Mouse (Mus musculus): Measurements from ENCODE around the gene Vkorc1l1. TPM values are rescaled to one million over a fixed set of nuclear protein-coding genes. Genes with fewer than 3 reads are reported as not detected.

The Vkorc1l1 gene
- total RNA-seq, 2 experiments from 2014 or later, result 43.9 to 48.6 TPM

DNA sequence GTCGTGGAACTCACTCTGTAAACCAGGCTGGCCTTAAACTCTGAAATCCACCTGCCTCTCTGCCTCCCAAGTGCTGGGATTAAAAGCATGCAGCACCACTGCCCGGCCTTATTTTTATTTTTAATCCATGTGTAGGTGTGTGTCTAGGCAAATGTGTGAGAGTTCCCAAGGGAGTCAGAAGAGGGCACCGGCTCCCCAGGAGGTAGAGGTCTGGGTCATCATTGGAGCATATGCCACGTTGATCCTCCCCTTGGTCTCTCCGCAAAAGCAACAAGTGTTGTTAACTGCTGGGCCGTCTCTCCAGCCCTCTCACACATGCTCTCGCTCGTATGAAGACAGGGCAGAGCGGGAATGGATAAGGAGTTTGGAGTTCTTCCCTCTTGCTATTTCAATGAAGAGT is 23.0 kb upstream of the Vkorc1l1 start:
- Histone ChIP-seq H3K4me3 (no peak overlapping the region), H3K27ac (no peak overlapping the region)
- no peak for TF ChIP-seq CTCF (IDR thresholded peaks at IDR 0.05)
- DNase-seq (ENCODE audit: extremely low spot score in 1 of 2, low spot score in 2 of 2), result no peak
- intact Hi-C loops (cut with DNase I), result no loop called here

- DNase-seq (ENCODE audit: extremely low spot score in 1 of 2, low spot score in 2 of 2), result no peak
- no peak for TF ChIP-seq CTCF (IDR thresholded peaks at IDR 0.05)
- Histone ChIP-seq H3K27ac (no peak overlapping the region), H3K4me3 (no peak overlapping the region)
- intact Hi-C loops (cut with DNase I), result no loop called here
Measured at GRCm38 (mm10) chr5:129919320-129919719, 22.4 kb upstream of the Vkorc1l1 start.

GRCm38 (mm10) chr5:129921972-129922371 is 19.8 kb upstream of the Vkorc1l1 start:
- H3K4me3 ChIP-seq, result no peak overlapping the region
- intact Hi-C loops (cut with DNase I), result no loop called here

DNA sequence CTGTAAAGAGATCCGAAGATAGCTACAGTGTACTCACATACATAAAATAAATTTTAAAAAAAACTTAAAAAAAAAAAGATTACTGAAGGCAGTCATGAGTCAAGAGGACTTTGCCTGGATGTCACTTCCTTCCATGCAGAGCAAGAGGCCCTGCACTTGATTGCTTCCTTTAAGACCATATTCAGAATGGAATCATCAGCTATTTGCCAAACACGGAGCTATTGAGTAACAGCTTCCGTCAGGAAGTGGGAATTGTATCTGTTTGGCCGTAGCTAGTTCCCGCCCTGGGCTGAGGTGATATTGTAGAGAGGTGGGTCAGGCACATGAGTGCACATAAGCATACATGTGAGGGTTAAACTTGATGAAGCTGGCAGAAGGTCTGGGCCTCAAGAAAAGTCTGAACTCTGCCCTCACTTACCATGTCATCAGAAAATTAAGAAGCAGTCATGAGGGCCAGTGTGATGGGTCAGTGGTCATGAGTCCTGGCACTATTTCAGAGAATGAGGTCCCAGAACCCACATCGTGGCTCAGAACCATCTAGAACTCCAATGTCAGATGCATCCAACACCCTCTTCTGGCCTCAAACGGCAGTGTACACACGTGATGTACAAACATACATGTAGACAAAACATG is 16.8 kb upstream of the Vkorc1l1 start:
- H3K4me3 ChIP-seq, result no peak overlapping the region
- no peak for DNase-seq (ENCODE audit: extremely low spot score in 1 of 2, low spot score in 2 of 2)
- no peak for TF ChIP-seq CTCF (IDR thresholded peaks at IDR 0.05)
- intact Hi-C loops (cut with DNase I), result no loop called here
- no peak overlapping the region for H3K27ac ChIP-seq

More at GRCm38 (mm10) chr5:129921972-129922371, 19.8 kb upstream of the Vkorc1l1 start:
- TF ChIP-seq CTCF (IDR thresholded peaks at IDR 0.05), result no peak
- no peak overlapping the region for H3K27ac ChIP-seq
- no peak for DNase-seq (ENCODE audit: extremely low spot score in 1 of 2, low spot score in 2 of 2)

DNA sequence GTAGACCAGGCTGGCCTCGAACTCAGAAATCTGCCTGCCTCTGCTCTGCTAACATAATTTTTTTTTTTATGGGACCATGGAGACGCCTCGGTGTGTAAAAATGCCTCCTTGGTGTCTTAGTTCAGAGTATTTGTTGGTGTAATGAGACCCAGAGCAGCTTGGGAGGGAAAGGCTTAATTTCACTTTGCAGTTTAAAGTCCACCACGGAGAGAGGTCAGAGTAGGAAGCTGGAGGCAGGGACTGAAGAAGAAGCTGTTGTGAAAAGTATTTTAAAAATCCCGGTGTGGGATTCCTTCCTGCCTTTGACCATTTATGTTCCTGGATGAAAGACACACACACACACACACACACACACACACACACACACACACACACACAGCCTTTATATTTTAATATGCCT is 15.8 kb upstream of the Vkorc1l1 start:
- no peak for TF ChIP-seq CTCF (IDR thresholded peaks at IDR 0.05)
- no peak overlapping the region for H3K27ac ChIP-seq
- DNase-seq (ENCODE audit: extremely low spot score in 1 of 2, low spot score in 2 of 2), result no peak
- intact Hi-C loops (cut with DNase I), result no loop called here
- H3K4me3 ChIP-seq, result no peak overlapping the region

GRCm38 (mm10) chr5:129929924-129930855 is 11.6 kb upstream of the Vkorc1l1 start:
- TF ChIP-seq CTCF (IDR thresholded peaks at IDR 0.05), result no peak
- intact Hi-C loops (cut with DNase I), result no loop called here
- H3K4me3 ChIP-seq, result no peak overlapping the region

GRCm38 (mm10) chr5:129936941-129937340 is 4.8 kb upstream of the Vkorc1l1 start:
- intact Hi-C loops (cut with DNase I), result no loop called here
- TF ChIP-seq CTCF (IDR thresholded peaks at IDR 0.05), result no peak
- H3K27ac ChIP-seq, result no peak overlapping the region

More at GRCm38 (mm10) chr5:129929924-129930855, 11.6 kb upstream of the Vkorc1l1 start:
- H3K27ac ChIP-seq, result no peak overlapping the region
- no peak for DNase-seq (ENCODE audit: extremely low spot score in 1 of 2, low spot score in 2 of 2)

GRCm38 (mm10) chr5:129940281-129940680 is 1.5 kb upstream of the Vkorc1l1 start:
- Histone ChIP-seq H3K27ac (no peak overlapping the region), H3K4me3 (no peak overlapping the region)
- no peak for DNase-seq (ENCODE audit: extremely low spot score in 1 of 2, low spot score in 2 of 2)
- TF ChIP-seq CTCF (IDR thresholded peaks at IDR 0.05), result no peak
- intact Hi-C loops (cut with DNase I), result loop anchor here (5.0 kb wide), 1 partner anchor 33 kb away; the partner anchor contains the start of gene Nupr1l

More at GRCm38 (mm10) chr5:129936941-129937340, 4.8 kb upstream of the Vkorc1l1 start:
- no peak for DNase-seq (ENCODE audit: extremely low spot score in 1 of 2, low spot score in 2 of 2)
- no peak overlapping the region for H3K4me3 ChIP-seq

DNA sequence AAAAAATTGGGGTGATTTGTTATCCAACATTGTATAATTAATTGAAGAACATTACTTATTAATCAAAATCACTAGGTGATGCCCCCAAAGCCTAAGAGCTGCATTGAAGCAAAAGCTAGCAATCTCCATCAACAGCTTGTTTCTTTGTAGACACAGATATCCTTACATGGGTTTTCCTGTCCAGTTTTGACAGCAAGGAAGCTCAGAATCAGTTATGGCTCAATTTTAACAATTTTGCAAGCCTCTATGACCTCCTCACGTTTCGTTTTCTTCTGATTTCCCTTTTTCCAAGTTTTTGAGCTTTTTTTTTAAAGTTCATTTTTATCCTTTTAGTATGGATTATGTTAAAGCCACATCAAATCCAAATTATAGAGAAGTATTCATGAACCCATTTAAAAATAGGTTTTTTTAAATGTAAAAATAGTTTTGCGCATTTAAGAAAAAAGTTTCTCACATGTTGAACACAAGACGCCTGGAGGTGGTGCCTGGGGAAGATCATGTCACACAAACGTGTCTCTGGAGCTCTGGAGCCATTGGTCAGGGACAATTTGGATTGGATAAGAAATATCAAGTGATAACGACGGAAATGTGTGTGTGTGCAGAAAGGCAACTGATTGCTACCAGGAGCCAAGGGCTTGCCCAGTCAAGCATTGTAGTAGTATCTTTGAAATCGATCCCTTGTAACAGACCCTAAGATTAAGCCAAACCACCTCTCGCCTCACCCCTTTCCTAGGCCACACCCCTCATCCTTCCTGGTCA is 855 bp upstream of the Vkorc1l1 start:
- TF ChIP-seq CTCF (IDR thresholded peaks at IDR 0.05), result no peak
- Histone ChIP-seq H3K27ac (peak overlapping the region; percentile 66), H3K4me3 (peak overlapping the region; percentile 52)
- intact Hi-C loops (cut with DNase I), result loop anchor here (5.0 kb wide), 1 partner anchor 34 kb away; the partner anchor contains the start of gene Nupr1l
- no peak for DNase-seq (ENCODE audit: extremely low spot score in 1 of 2, low spot score in 2 of 2)

DNA sequence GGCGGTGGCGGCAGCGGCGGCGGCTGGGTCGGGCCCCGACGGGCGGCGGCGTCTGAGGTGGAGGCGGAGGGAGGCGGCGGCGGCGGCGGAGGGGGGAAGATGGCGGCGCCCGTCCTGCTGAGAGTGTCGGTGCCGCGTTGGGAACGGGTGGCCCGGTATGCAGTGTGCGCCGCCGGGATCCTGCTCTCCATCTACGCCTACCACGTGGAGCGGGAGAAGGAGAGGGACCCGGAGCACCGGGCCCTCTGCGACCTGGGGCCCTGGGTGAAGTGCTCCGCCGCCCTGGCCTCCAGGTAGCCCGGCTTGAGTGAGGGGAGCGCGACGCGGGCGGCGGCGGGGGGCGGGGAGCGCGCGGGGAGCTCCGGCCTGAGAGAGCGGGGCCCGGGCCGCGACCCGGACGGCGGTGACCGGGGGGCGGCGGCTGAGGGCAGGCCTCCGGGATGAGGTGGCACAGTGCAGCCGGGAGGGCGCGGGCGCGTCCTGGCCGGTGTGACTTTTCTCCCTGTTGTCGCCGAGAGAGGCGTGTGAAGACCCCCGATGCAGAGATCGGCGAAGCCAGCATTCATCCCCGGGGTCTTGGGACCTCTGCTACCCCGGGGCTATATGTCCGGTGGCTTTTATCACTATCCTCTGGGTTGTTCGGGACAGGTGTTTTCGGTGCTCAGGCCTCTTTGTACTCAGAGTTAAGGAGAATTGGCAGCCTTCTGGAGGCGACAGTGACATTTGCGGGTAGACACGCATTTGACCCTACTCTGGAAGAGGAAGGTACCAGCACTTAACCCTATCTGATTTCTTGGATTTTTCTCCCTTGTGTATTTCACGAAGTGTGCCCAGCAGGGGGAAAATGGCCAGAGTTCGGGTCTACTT is 536 bp downstream of the Vkorc1l1 start:
- intact Hi-C loops (cut with DNase I), result loop anchor here (5.0 kb wide), 1 partner anchor 35 kb away; the partner anchor contains the start of gene Nupr1l
- peak; percentile 7 for TF ChIP-seq CTCF (IDR thresholded peaks at IDR 0.05)
- peak overlapping the region; percentile 56 for H3K27ac ChIP-seq

More for the DNA sequence above, 536 bp downstream of the Vkorc1l1 start:
- DNase-seq (ENCODE audit: extremely low spot score in 1 of 2, low spot score in 2 of 2), result peak; percentile 21 to 40
- peak overlapping the region; percentile 80 for H3K4me3 ChIP-seq

All from left cerebral cortex, adult 2 months (tissue).